Mouse (Mus musculus): ENCODE measurements around the gene Fndc3b.

- no peak for TF ChIP-seq CTCF (IDR thresholded peaks at IDR 0.05; ENCODE audit: control insufficient read depth, insufficient read depth, insufficient read length)
- no peak for TF ChIP-seq USF1 (IDR thresholded peaks at IDR 0.05; ENCODE audit: low read depth)
Measured at GRCm38 (mm10) chr3:27667280-27667679, 43.8 kb downstream of the Fndc3b start.

Data from C2C12 (cell line).